Mouse (Mus musculus) G1E (cell line): Measurements from ENCODE around the gene Rdh16.
"Not testable (repeated sequence)": the region's sequence is repeated elsewhere in the genome, so short reads cannot be mapped to it uniquely, and the experiment has no call there.

Source experiments
- CTCF ChIP-seq: IDR thresholded peaks from 2 replicates; pipeline ENCODE4 v1.5.1; 2012; ENCODE audit warnings: low read depth, low read length, inconsistent platforms, mixed read lengths
- GATA1 ChIP-seq: IDR thresholded peaks from 2 replicates; pipeline ENCODE4 v1.6.1; 2012; ENCODE audit warnings: borderline replicate concordance, low read length, inconsistent platforms, mixed read lengths
- TAL1 ChIP-seq: conservative IDR thresholded peaks from 2 replicates; pipeline ENCODE4 v1.6.1; 2012; ENCODE audit warnings: low read depth, low read length, inconsistent platforms, mixed read lengths

GRCm38 (mm10) chr10:127782321-127782720 is 18.6 kb upstream of the Rdh16 start:
- TF ChIP-seq CTCF, TAL1, GATA1: not testable (repeated sequence)
